22 mouse cellular contexts compared by ENCODE assay signal in the genomic region with DNA sequence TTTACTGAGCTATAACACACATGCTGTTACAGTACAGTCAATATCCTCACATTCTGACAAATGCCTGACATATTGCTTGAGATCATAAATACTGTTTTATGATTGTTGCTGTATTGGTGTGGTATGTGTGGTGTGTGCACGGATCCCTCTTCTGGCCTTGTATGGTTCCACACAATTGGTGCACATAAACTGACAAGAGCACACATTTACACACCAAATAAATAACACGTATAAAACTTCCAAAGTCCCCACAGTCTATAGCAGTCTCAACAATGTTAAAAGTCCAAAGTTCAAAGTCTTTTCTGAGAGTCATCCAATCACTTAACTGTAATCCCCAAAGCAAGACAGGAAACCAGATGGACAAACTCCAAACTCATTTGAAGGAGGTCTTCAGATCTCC. TPM values are rescaled to one million over a fixed set of nuclear protein-coding genes. Genes with fewer than 3 reads are reported as not detected.
"Had no signal": no experiment of that assay in that cellular context is flagged by ENCODE, and none has a peak within 500 bp of the region (broad histone marks: within the 10 kb centered on the region; RNA-seq: fewer than 3 reads in every experiment).

No protein-coding gene starts in this region.

- DNase-seq: lung, adult 18-20 months; lung, embryonic 14.5 days; lung, postnatal 10 days; right cerebral cortex, postnatal 25 days; right cerebral cortex, postnatal 4 days; thymus, adult 2 months; thymus, postnatal 25 days; thymus, postnatal 4 days had no signal

- H3K4me2 ChIP-seq: lung, embryonic 14.5 days; midbrain, embryonic 11.5 days; midbrain, embryonic 13.5 days; midbrain, embryonic 15.5 days; neural tube, embryonic 12.5 days; stomach, embryonic 15.5 days had no signal

- H3K27me3 ChIP-seq: midbrain, embryonic 13.5 days; midbrain, embryonic 15.5 days; neural tube, embryonic 12.5 days; stomach, embryonic 15.5 days had no signal

- ATAC-seq: midbrain, embryonic 13.5 days; midbrain, embryonic 15.5 days had no signal

- H3K9ac ChIP-seq: lung, embryonic 14.5 days; midbrain, embryonic 13.5 days; midbrain, embryonic 15.5 days; neural tube, embryonic 12.5 days; stomach, embryonic 15.5 days had no signal

- H3K4me3 ChIP-seq: megakaryocyte, embryonic 14.5 days; midbrain, embryonic 13.5 days; midbrain, embryonic 15.5 days; neural tube, embryonic 12.5 days; stomach, embryonic 15.5 days had no signal

- H3K36me3 ChIP-seq: midbrain, embryonic 15.5 days; stomach, embryonic 15.5 days had no signal

- H3K9me3 ChIP-seq: megakaryocyte, embryonic 14.5 days; midbrain, embryonic 13.5 days; midbrain, embryonic 15.5 days; neural tube, embryonic 12.5 days; stomach, embryonic 15.5 days had no signal

- H3K27ac ChIP-seq: macrophage; midbrain, embryonic 13.5 days; midbrain, embryonic 15.5 days; neural tube, embryonic 12.5 days; stomach, embryonic 15.5 days; stomach, postnatal 0 days had no signal

RNA-seq across cellular contexts. Expression of gene Kcne1, which starts 58.0 kb away (rescaled TPM):
- total RNA-seq: megakaryocyte progenitor cell, adult 5-6 weeks; monocyte, adult 5-6 weeks; neutrophil, adult 5-6 weeks had no signal
- polyA plus RNA-seq: liver, embryonic 16.5 days; macrophage; midbrain, embryonic 13.5 days; midbrain, embryonic 15.5 days; midbrain, postnatal 0 days; neural tube, embryonic 12.5 days; spleen, adult 2 months had no signal
